Mouse (Mus musculus) retina, postnatal 7 days (tissue): ENCODE results near the gene 4930556J24Rik.
"Not testable (repeated sequence)": the region's sequence is repeated elsewhere in the genome, so short reads cannot be mapped to it uniquely, and the experiment has no call there.

ENCODE experiments used
- DNase-seq: peaks from one replicate; pipeline ENCODE4 v3.0.0-alpha.2; 2012; ENCODE audit warnings: low read depth, low spot score

4930556J24Rik gene

GRCm38 (mm10) chr11:3922115-3922514 lies 54.5 kb downstream of the 4930556J24Rik start:
- no peak for DNase-seq

DNA sequence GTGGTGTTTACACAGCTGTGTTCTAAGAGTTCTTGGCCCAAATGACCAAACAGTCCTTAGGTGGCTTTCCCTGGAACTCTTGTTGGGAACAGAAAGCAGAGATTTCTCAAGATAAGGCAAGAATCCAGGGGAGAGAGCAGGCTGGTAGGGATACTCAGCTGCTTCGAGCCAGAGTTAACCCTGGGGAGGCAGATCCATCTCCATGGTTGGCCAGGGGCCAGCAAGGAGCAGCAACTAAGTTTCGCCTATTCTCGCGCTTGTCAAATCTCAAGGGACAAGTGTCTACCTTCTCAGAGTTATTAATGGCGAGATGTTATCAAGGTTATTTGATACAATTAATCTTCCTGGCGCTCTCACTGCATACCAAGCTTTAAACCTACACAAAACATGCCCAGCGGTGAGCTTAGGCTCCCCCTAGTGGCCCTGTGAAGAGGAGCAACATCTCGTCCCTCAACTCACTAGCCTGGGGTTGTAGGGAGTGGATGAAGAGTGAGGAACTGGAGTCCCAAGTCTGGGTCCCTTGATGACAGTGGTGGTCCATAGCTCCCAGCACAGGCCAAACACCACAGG lies 55.2 kb downstream of the 4930556J24Rik start:
- DNase-seq, result peak; percentile 61

GRCm38 (mm10) chr11:3920476-3920875 lies 56.1 kb downstream of the 4930556J24Rik start:
- no peak for DNase-seq

DNA sequence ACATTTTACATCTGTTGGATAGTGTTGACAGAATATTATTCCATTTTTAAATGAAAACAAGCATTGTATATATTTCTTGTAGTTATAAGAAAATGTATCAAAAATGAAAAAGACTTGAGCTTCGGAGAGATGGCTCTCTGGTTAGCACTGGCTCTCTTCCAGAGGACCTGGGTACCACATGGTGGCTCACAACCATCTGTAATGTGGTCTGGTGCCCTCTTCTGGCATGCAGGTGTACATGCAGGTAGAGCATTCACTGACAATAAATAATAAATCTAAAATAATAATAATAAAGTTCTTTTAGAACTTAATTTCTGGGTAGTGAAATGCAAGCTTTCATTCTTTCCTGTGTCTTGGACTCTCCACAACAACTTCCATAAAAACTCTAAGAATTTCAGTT lies 57.8 kb downstream of the 4930556J24Rik start:
- no peak for DNase-seq

- peak; percentile 68 for DNase-seq
Measured at GRCm38 (mm10) chr11:3914109-3914840, 62.3 kb downstream of the 4930556J24Rik start, which contains the start of gene Slc35e4. Gene Slc35e4, minus strand, starts transcription at chr11:3914664.

GRCm38 (mm10) chr11:3913316-3914108 lies 63.1 kb downstream of the 4930556J24Rik start:
- DNase-seq, result peak; percentile 67

DNA sequence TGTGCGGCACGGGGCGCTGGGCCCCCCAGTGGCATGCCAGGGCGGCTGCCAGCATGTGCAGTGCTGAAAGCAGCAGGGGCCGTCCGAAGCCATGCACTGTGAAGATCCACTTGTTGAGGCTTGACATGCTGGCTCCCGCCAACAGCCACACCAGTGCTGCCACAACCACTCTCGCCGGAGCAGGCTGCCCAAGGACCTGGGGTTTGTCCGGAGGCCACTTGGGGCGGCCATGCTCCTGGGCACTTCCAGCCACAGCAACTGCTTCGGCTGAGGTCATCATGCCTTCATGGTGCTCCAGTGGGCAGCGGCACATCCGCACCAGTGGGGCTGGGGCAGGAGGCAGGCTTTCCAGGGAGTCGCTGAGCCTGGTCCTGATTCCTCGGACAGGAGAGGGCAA lies 63.7 kb downstream of the 4930556J24Rik start:
- no peak for DNase-seq

- no peak for DNase-seq
Measured at GRCm38 (mm10) chr11:3912100-3912874, 64.3 kb downstream of the 4930556J24Rik start.

DNA sequence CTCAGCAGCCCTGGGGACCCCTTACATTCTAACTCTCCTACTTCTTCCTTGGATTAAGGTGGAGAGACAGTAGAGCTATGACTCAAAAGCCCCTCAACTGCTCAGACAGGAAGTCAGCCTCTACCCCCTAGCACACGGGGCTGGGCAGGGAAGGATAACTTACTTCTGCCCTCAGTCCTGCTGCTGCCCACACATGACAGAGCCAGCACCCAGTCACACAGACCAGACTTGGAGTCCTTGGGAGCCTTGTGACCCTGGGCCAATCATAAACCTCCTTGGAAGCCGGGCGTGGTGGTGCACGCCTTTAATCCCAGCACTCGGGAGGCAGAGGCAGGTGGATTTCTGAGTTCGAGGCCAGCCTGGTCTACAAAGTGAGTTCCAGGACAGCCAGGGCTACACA lies 65.1 kb downstream of the 4930556J24Rik start:
- not testable (repeated sequence) for DNase-seq

DNA sequence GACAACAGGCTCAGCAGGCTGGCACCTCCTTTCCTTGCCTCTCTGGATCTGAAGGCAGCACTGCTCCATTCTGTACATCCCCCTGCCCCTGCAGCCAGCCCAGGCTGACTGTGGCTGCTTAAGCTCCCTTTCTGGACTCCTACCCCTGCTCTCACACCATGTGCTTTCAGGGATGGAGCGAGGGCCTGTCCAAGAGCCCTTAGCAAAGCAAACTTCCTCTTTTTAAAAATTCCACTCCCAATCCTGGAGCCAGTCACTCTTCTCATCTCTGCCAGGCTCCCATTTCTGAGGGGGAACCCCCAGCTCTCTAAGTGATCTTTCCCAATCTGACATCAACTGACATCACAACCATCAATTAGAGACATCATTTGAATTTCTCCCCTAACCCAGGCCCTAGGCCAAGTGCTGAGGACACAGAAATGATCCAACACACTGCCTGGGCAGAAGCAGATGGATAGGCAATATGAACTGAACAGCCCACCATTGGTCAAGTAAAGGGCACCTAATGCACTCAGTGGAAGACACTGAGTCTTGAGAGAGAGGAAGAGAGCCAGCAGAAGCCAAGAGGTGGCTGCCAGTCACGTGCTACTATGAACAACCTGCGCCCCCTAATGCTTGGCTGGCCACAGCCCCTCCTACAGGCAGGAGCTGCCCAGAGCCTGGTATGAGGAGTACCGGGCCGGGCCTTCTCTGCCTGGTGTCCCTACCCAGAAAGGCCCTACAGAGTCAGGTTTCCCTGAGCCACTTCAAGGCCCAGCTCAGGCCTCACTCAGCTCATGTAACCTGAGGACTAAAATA lies 65.9 kb downstream of the 4930556J24Rik start:
- DNase-seq, result no peak

DNA sequence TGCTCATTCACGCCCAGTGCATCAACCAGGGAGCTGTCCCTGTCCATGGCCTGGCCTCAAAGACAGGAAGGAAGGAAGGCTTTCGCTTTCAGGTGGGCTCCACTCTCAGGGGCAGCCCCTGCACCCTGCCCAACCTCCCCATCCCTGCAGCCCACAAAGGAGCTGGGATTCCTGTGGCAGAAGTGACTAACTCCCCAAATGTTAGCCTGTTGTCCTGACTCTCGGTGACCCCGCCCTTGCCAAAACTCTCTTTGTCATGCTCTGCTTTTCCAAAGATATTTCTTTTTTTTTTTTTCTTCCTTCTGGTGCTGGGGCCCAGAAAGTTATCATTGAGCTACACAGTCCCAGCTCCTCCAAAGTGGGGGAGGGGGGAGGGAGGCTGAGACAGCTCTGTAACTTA lies 67.3 kb downstream of the 4930556J24Rik start:
- no peak for DNase-seq

DNA sequence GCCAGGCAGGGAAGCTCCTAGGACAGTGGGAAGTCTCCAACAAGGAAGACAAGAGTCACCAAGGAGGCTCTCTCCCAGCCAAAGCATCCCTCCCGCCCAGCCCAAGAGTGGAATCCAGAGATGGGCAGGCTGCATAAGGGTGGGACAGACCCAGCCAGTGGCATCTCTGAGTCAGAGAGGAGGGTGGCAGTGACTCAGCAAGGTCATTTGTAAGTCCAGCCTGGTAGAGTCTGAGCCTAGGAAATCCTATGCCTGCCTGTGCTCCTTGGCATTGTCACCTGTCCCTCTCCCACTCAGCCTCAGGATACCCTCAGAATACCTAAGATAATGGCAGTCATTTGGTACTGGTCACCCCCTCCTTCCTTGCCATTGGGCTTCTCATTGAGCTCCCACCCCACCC lies 71.1 kb downstream of the 4930556J24Rik start:
- DNase-seq, result no peak

GRCm38 (mm10) chr11:3904673-3905072 lies 71.9 kb downstream of the 4930556J24Rik start:
- no peak for DNase-seq

- no peak for DNase-seq
Measured at GRCm38 (mm10) chr11:3903046-3903445, 73.5 kb downstream of the 4930556J24Rik start.

- no peak for DNase-seq
Measured at GRCm38 (mm10) chr11:3902516-3902915, 74.1 kb downstream of the 4930556J24Rik start.

- DNase-seq, result no peak
Measured at GRCm38 (mm10) chr11:3900296-3900695, 76.3 kb downstream of the 4930556J24Rik start.

DNA sequence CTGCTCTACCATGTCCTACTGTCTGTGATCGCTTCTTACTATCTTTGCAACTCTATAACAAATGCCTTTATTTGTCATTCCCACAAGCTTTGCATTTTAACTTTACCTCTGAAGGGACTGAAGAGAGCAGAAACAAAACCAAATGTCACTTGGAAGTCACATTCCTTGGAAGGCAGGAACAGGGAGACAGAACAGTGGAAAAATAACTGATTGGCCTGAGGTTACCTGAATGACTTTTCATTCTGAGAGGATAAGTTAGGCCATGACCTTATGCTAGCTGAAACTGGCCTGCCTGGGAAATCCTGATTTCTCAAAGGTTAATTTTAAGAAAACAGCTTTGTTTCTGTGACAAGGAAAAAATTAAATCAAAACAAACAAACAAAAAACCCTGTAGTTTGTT lies 80.6 kb downstream of the 4930556J24Rik start:
- no peak for DNase-seq

- no peak for DNase-seq
Measured at GRCm38 (mm10) chr11:3895458-3895857, 81.1 kb downstream of the 4930556J24Rik start.

DNA sequence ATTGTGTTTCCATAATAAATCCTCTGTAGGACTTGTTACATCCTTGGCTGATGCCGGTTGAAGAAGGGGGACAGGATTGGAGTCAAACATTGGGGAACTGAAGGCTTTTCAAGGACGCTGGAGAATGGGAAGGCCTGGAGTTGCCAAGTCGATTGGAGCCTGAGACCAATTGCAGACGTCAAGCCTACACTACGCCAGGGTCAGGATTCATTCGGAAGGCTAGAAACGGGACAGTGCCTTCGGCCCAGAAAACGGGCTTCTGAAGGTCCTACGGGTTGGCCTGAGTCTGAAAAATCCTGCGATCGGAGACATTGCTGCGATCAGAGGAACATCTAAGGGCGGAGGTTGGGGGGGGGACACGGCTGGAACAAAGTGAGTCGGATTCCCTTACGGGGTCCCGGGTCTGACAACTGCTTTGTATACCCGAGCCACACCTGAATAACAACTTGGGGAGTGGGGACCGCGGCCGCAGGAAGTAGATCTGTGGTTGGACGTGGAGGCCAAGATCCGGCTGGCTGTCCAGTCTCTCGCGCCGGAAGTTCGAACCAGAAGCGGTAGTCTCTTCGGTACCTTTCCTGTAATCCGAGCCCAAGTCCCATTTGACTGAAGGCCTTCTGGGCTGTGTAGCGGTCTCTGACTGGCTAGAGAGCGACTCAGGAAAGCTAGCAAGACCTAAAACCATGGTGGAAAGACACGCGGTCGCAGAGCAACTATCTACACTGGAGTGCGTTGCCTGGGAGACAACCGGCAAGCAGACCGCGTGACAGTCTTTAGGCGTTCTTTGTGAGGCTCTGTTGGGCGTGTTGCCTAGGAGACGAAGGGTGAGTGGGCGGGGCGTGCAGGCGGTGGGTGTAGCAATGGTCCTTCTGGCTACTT lies 81.9 kb downstream of the 4930556J24Rik start, which contains the start of the genes 4921536K21Rik and Dusp18:
TSS of gene 4921536K21Rik (minus strand) at position 693 of the 876 bp plus-strand sequence.
TSS of gene Dusp18 (plus strand) at position 835 of the 876 bp plus-strand sequence.
- DNase-seq, result peak; percentile 68

- DNase-seq, result no peak
Measured at GRCm38 (mm10) chr11:3893970-3894369, 82.6 kb downstream of the 4930556J24Rik start.
